Mouse (Mus musculus) megakaryocyte, adult 5-6 weeks (primary cell): ENCODE measurements at regions not wholly inside any gene's neighbourhood (a gene's known extent, or its start where the extent isn't known, plus 50 kb on each side); places are given as distances from the start of the nearest gene placed in this dataset.

Experiments
- ATAC-seq: 2 replicates; pipeline ENCODE4 v1.8.0; 2016; ENCODE audit warnings: mild to moderate bottlenecking, inconsistent platforms; ENCODE audit not compliant: poor library complexity, severe bottlenecking

- ATAC-seq = no peak
Observed at GRCm38 (mm10) chr4:32074399-32075296, 110.8 kb downstream of the Map3k7 start.

- no peak for ATAC-seq
Observed at GRCm38 (mm10) chr4:32076391-32076925, 112.6 kb downstream of the Map3k7 start.

GRCm38 (mm10) chr4:32083456-32083855 is 119.6 kb downstream of the Map3k7 start:
- ATAC-seq = no peak

GRCm38 (mm10) chr4:32084250-32084869 is 120.5 kb downstream of the Map3k7 start:
- ATAC-seq = no peak

- no peak for ATAC-seq
Observed at GRCm38 (mm10) chr4:32085040-32085439, 121.1 kb downstream of the Map3k7 start.

- ATAC-seq = no peak
Observed at GRCm38 (mm10) chr4:32091086-32091485, 127.2 kb downstream of the Map3k7 start.

- ATAC-seq = no peak
Observed at GRCm38 (mm10) chr4:32092320-32093041, 128.6 kb downstream of the Map3k7 start.

GRCm38 (mm10) chr4:32098233-32098632 is 134.3 kb downstream of the Map3k7 start:
- no peak for ATAC-seq

- ATAC-seq = 0 out of 2 replicates have a peak, but pooled peaks have one; percentile 27
Observed at GRCm38 (mm10) chr4:32101002-32101401, 137.1 kb downstream of the Map3k7 start.

GRCm38 (mm10) chr4:32106664-32107171 is 131.9 kb upstream of the Bach2 start:
- ATAC-seq = no peak

GRCm38 (mm10) chr4:32122320-32122719 is 116.3 kb upstream of the Bach2 start:
- ATAC-seq = no peak

- peak; percentile 79 for ATAC-seq
Observed at GRCm38 (mm10) chr4:32126828-32127227, 111.8 kb upstream of the Bach2 start.

GRCm38 (mm10) chr4:32130594-32130993 is 108.0 kb upstream of the Bach2 start:
- ATAC-seq = no peak

GRCm38 (mm10) chr4:32131819-32132218 is 106.8 kb upstream of the Bach2 start:
- ATAC-seq = no peak

GRCm38 (mm10) chr4:32136151-32136550 is 102.5 kb upstream of the Bach2 start:
- no peak for ATAC-seq

- ATAC-seq = no peak
Observed at GRCm38 (mm10) chr4:32137243-32137642, 101.4 kb upstream of the Bach2 start.

GRCm38 (mm10) chr4:32137966-32138365 is 100.6 kb upstream of the Bach2 start:
- no peak for ATAC-seq

GRCm38 (mm10) chr4:32139586-32139985 is 99.0 kb upstream of the Bach2 start:
- ATAC-seq = no peak

GRCm38 (mm10) chr4:32140068-32140467 is 98.5 kb upstream of the Bach2 start:
- ATAC-seq = 0 out of 2 replicates have a peak, but pooled peaks have one; percentile 50

- ATAC-seq = no peak
Observed at GRCm38 (mm10) chr4:32142198-32142597, 96.4 kb upstream of the Bach2 start.

GRCm38 (mm10) chr4:32147146-32147545 is 91.5 kb upstream of the Bach2 start:
- ATAC-seq = no peak
